Mouse (Mus musculus) liver, embryonic 14.5 days (tissue): ENCODE measurements around the gene Ly6g6d. TPM values are rescaled to one million over a fixed set of nuclear protein-coding genes. Genes with fewer than 3 reads are reported as not detected.
"Not testable (repeated sequence)": the region's sequence is repeated elsewhere in the genome, so short reads cannot be mapped to it uniquely, and the experiment has no call there.

Source experiments
- ATAC-seq: fragments of 200-750 bp; cut with Nextera tagmentation; 2 replicates; pipeline ENCODE4 v1.8.0; 2017; ENCODE audit warnings: moderate number of reproducible peaks, mild to moderate bottlenecking, moderate library complexity; ENCODE audit not compliant: insufficient read depth
- DNase-seq, 3 experiments: peaks; one replicate each; pipeline ENCODE4 v3.0.0-alpha.2; 2012 to 2013; ENCODE audit warnings: low read depth in 3 of 3, low spot score in 3 of 3
- H3K27ac ChIP-seq: fragments of 300-500 bp; sonication (generic); 2 replicates; pipeline ENCODE4 v1.5.1; 2014; ENCODE audit warnings: moderate library complexity, mild to moderate bottlenecking, control low read depth, inconsistent platforms
- H3K27me3 ChIP-seq: fragments of 300-500 bp; sonication (generic); 2 replicates; pipeline ENCODE4 v1.6.1; 2014; ENCODE audit warnings: mild to moderate bottlenecking, low read length, moderate library complexity; ENCODE audit not compliant: control insufficient read depth, insufficient read depth
- H3K36me3 ChIP-seq: fragments of 300-500 bp; sonication (generic); replicated peaks from 2 replicates; pipeline ENCODE4 v1.6.1; 2014; ENCODE audit warnings: low read depth; ENCODE audit not compliant: control insufficient read depth, insufficient read depth
- H3K4me1 ChIP-seq, 2 experiments: fragments of 200-500 bp in 1 of 2; fragments of 300-500 bp in 1 of 2; sonication (generic) in 1 of 2; replicated peaks; 2 replicates each; pipeline ENCODE4 v1.6.1; 2012 to 2014; ENCODE audit warnings: antibody characterized with exemption in 1 of 2, inconsistent platforms in 1 of 2, low read length in 1 of 2; ENCODE audit not compliant: control insufficient read depth in 2 of 2, insufficient read depth in 2 of 2
- H3K4me2 ChIP-seq: fragments of 300-500 bp; sonication (generic); 2 replicates; pipeline ENCODE4 v1.6.1; 2014; ENCODE audit warnings: low read depth, mild to moderate bottlenecking, control low read depth, moderate library complexity
- H3K4me3 ChIP-seq, 2 experiments: fragments of 200-500 bp in 1 of 2; fragments of 300-500 bp in 1 of 2; sonication (generic) in 1 of 2; 2 replicates each; pipeline ENCODE4 v1.5.1; 2012 to 2014; ENCODE audit warnings: low read depth in 2 of 2, low read length in 2 of 2, mild to moderate bottlenecking in 2 of 2, control low read depth in 1 of 2, inconsistent platforms in 1 of 2, moderate library complexity in 1 of 2; ENCODE audit not compliant: insufficient read depth in 1 of 2
- H3K9ac ChIP-seq: fragments of 300-500 bp; sonication (generic); replicated peaks from 2 replicates; pipeline ENCODE4 v1.6.1; 2014; ENCODE audit warnings: mild to moderate bottlenecking, control low read depth, moderate library complexity
- H3K9me3 ChIP-seq: fragments of 300-500 bp; sonication (generic); 2 replicates; pipeline ENCODE4 v1.6.1; 2016; ENCODE audit warnings: low read length, mixed read lengths; ENCODE audit not compliant: control insufficient read depth
- CTCF ChIP-seq: IDR thresholded peaks from 2 replicates; pipeline ENCODE4 v1.5.1; 2016; ENCODE audit warnings: antibody characterized with exemption, low read depth, control low read depth
- EP300 ChIP-seq: IDR thresholded peaks from 2 replicates; pipeline ENCODE4 v1.6.1; 2016; ENCODE audit warnings: antibody characterized with exemption, low read depth
- WGBS: fragments of 180-500 bp; shearing (Covaris S2); extraction: QIAGEN DNeasy Blood & Tissue Kit; methylation state at CpG from one replicate; pipeline ENCODE4 v1.1.7; 2014; ENCODE audit not compliant: insufficient replicate concordance; 5-methylcytosine and 5-hydroxymethylcytosine counted together
- polyA plus RNA-seq, 2 experiments: library from polyadenylated mRNA; depleted of rRNA in 1 of 2; stranded (reverse) in 1 of 2; unstranded in 1 of 2; fragments of >200 nt; fragmentation: Nextera tagmentation in 1 of 2; extraction: Ambion mirVana in 1 of 2; gene quantifications; 2 replicates each; pipeline versions ENCODE4 v1.2.1 to v1.2.3; 2012 to 2014

The Ly6g6d gene
- polyA plus RNA-seq, 2 experiments, result 0.28 to 0.95 TPM

DNA sequence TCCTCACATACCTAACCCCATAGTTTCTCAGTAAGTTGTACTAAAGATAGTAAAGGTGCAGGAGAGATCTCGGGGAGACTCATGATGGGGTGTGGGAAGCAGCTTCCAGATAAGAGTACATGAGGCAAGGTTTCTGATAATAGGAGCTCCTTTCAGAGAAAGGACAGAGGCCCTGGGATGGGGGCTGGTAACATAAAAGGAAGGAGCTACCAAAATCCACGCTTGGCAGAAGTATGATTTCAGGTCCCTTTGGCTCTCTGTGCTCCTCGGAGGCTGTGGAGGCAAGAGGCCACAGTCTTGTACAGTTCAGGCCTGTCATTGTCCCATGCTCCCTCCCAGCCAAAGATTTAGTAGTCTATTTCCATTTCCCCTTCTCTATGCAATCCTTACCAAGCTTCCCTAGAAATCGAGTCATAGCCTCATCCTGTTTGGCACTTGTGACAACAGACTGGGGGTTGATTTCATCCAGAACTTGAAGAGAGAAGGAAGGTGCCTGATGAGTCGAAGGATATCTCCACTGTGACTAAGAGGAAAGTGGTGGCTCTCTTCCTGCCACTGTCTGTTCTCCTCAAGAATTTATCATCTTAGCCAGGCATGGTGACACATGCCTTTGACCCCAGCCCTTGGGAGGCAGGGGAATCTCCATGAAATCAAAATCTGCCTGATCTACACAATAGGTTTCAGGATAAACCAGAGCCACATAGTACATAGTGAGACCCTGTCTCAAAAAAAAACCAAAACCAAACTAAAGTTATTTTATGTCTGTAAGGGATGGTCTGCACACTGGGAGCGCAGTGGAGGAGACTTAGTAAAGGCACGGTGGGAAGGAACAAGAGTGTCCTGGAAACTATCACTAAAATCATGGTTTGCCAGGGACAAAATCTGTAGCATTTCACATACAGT is 32.7 kb downstream of the Ly6g6d start:
- H3K4me1 ChIP-seq, result peaks cover 57% of the 10 kb centered on the region in 2 experiments
- no peaks in the 10 kb centered on the region for H3K27me3 ChIP-seq
- peak overlapping the region; percentile 68 to 70 for H3K4me3 ChIP-seq
- no peaks in the 10 kb centered on the region for H3K36me3 ChIP-seq
- WGBS, result 24% methylated on average over 7 of the region's 7 CpGs
- peak overlapping the region; percentile 81 for H3K27ac ChIP-seq
- no peaks in the 10 kb centered on the region for H3K9me3 ChIP-seq
- peak overlapping the region; percentile 94 for H3K9ac ChIP-seq
- H3K4me2 ChIP-seq, result peak overlapping the region; percentile 98
- TF ChIP-seq CTCF (no peak), EP300 (peak; percentile 80)
- DNase-seq, result peak; percentile 55 to 78 (median 55)
- peak; percentile 32; the same call in 1 of the 2 replicates for ATAC-seq

DNA sequence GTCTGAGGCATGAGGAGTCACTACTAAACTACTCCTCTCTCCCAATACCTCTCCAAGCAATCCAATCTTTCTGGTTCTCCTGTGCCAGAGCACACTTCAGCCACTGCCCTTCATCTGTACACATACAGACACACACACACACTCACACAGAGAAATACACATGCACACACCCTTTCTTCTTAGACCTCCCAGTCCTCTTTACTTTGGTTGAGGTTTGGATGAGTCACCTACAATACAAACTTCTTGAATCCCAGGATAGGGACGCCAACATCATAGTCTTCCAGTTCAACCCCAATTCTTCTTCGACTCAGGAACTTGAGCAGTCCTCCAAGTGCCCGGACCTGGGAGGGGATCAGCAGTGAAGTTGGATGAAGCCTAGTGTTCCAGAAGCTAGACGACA is 34.1 kb downstream of the Ly6g6d start:
- no peak for DNase-seq
- Histone ChIP-seq H3K4me3 (no peak overlapping the region), H3K9me3 (no peaks in the 10 kb centered on the region), H3K27ac (no peak overlapping the region), H3K9ac (no peak overlapping the region; the same call in 1 of the 2 replicates), H3K4me2 (peak overlapping the region; percentile 98; the same call in 1 of the 2 replicates), H3K27me3 (no peaks in the 10 kb centered on the region), H3K36me3 (no peaks in the 10 kb centered on the region), H3K4me1 (peaks cover 45% of the 10 kb centered on the region in 2 experiments)
- ATAC-seq, result no peak
- WGBS, result 72% methylated on average over 4 of the region's 4 CpGs
- TF ChIP-seq EP300 (no peak), CTCF (no peak)

DNA sequence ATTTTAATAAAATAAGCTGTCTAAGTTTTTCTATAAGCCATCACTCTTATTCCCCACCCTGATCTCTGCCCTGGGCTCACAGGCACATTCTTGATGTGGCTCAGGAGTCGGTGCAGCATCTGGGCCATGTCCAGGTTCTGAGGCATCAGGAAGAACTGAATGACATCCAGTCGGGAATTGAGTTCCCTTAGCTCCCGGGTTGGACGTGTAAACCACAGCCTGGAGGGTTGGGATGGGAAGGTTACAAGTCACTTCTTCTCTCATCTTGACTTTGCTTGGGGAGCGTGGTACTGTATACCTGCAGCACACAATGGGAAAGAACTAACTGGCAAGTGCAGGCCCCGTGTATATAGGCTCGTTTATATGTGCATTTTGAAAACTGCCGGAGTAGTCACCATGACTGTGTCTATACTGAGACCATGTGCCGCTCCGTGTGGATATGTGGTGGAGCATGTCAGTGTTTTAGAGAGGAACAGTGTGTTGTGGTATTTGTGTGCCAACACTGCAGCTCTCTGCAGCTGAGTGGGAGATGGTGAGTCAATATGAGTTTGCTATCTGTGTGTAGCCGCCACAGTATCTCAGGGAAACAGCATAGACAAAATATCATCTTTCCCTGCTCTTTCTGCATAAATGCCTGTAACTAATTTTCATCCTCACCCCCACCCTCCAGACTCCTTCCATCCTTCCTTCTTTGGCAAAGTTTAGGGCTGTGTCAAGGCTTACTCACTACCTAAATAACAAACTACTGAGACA is 38.6 kb downstream of the Ly6g6d start:
- Histone ChIP-seq H3K9ac (no peak overlapping the region), H3K27me3 (no peaks in the 10 kb centered on the region), H3K4me1 (peaks cover 9 to 17% of the 10 kb centered on the region in 2 experiments), H3K36me3 (no peaks in the 10 kb centered on the region), H3K4me2 (no peak overlapping the region), H3K4me3 (no peak overlapping the region), H3K9me3 (no peaks in the 10 kb centered on the region), H3K27ac (no peak overlapping the region)
- TF ChIP-seq EP300 (no peak), CTCF (no peak)
- 73% methylated on average over 11 of the region's 11 CpGs for WGBS
- ATAC-seq (no peak), DNase-seq (no peak)

DNA sequence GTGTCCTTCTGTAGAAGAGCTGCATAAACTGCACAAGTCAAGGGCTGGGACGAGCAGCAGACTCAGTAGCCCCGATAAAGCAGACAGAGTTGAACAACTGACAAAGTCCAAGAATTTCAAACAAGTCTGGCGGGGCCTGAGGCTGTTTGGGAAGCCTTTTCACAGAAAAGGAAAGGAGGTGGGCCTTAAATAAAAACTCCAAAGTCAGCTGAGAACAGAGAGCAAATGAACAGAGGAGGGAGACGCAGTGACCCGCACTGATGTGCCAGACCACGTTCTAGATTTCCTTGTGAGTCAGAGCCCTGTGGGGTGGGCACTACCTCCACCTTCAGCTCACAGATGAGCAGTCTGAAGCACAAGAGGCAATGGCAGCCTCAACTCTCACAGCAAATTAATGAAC is 43.0 kb downstream of the Ly6g6d start:
- no peak for DNase-seq
- Histone ChIP-seq H3K4me2 (no peak overlapping the region), H3K27ac (no peak overlapping the region), H3K9ac (no peak overlapping the region), H3K27me3 (no peaks in the 10 kb centered on the region), H3K9me3 (no peaks in the 10 kb centered on the region), H3K4me1 (peaks cover 3 to 13% of the 10 kb centered on the region in 2 experiments), H3K4me3 (no peak overlapping the region), H3K36me3 (no peaks in the 10 kb centered on the region)
- no peak for ATAC-seq
- TF ChIP-seq EP300 (no peak), CTCF (no peak)
- 62% methylated on average over 6 of the region's 6 CpGs for WGBS

DNA sequence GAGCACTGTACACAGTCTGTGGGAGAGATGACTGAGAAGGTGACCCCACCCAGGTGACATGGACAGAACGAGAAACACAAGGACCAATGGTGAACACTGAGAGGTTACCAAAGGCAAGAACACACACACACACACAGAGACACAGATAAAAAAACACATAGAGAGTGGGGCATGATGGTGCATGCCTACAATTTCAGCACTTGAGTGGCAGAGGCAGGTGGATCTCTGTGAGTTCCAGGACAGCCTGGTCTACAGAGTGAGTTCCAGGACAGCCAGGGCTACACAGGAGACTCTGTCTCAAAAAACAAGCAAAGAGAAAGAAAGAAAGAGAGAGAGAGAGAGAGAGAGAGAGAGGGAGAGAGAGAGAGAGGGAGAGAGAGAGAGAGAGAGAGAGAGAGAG is 44.2 kb downstream of the Ly6g6d start:
- H3K9me3 ChIP-seq, DNase-seq, H3K9ac ChIP-seq, ATAC-seq, H3K27me3 ChIP-seq, H3K4me2 ChIP-seq, H3K27ac ChIP-seq, H3K4me3 ChIP-seq, H3K36me3 ChIP-seq: not testable (repeated sequence)
- 52% methylated on average over 1 of the region's 1 CpGs for WGBS
- H3K4me1 ChIP-seq, result peaks cover 3 to 14% of the 10 kb centered on the region in 2 experiments
